Mouse (Mus musculus) embryonic facial prominence, embryonic 13.5 days (tissue): Measurements from ENCODE around the gene Stac3. TPM values are rescaled to one million over a fixed set of nuclear protein-coding genes. Genes with fewer than 3 reads are reported as not detected.

Experiments
- ATAC-seq: fragments of 200-750 bp; cut with Nextera tagmentation; 2 replicates; pipeline ENCODE4 v1.8.0; 2017; ENCODE audit warnings: low read depth; ENCODE audit not compliant: insufficient number of reproducible peaks, insufficient read depth, low FRiP score, low TSS enrichment
- H3K27ac ChIP-seq: fragments of 300-500 bp; sonication (generic); 2 replicates; pipeline ENCODE4 v1.5.1; 2015; ENCODE audit warnings: moderate library complexity, mild to moderate bottlenecking, inconsistent platforms
- H3K27me3 ChIP-seq: fragments of 300-500 bp; sonication (generic); 2 replicates; pipeline ENCODE4 v1.6.1; 2015; ENCODE audit warnings: mild to moderate bottlenecking, inconsistent platforms
- H3K36me3 ChIP-seq: fragments of 300-500 bp; sonication (generic); 2 replicates; pipeline ENCODE4 v1.6.1; 2015; ENCODE audit warnings: mild to moderate bottlenecking, inconsistent platforms
- H3K4me1 ChIP-seq: fragments of 300-500 bp; sonication (generic); 2 replicates; pipeline ENCODE4 v1.6.1; 2015; ENCODE audit warnings: inconsistent platforms
- H3K4me2 ChIP-seq: fragments of 300-500 bp; sonication (generic); 2 replicates; pipeline ENCODE4 v1.6.1; 2015; ENCODE audit warnings: moderate library complexity, mild to moderate bottlenecking, inconsistent platforms
- H3K4me3 ChIP-seq: fragments of 300-500 bp; sonication (generic); 2 replicates; pipeline ENCODE4 v1.5.1; 2015; ENCODE audit warnings: mild to moderate bottlenecking, inconsistent platforms
- H3K9ac ChIP-seq: fragments of 300-500 bp; sonication (generic); 2 replicates; pipeline ENCODE4 v1.6.1; 2015; ENCODE audit warnings: mild to moderate bottlenecking, inconsistent platforms
- H3K9me3 ChIP-seq: fragments of 300-500 bp; sonication (generic); 2 replicates; pipeline ENCODE4 v1.6.1; 2016; ENCODE audit warnings: inconsistent platforms
- WGBS: fragments of 180-500 bp; shearing (Covaris S2); methylation state at CpG from one replicate; pipeline ENCODE4 v1.1.7; 2015; ENCODE audit warnings: mixed read lengths; 5-methylcytosine and 5-hydroxymethylcytosine counted together
- polyA plus RNA-seq: library from polyadenylated mRNA; unstranded; fragments of >200 nt; fragmentation: Nextera tagmentation; extraction: Ambion mirVana; gene quantifications from 2 replicates; pipeline ENCODE4 v1.2.1, GENCODE M21; 2015

The Stac3 gene
- polyA plus RNA-seq, 1 experiment from 2014 or later: 2.0 TPM

DNA sequence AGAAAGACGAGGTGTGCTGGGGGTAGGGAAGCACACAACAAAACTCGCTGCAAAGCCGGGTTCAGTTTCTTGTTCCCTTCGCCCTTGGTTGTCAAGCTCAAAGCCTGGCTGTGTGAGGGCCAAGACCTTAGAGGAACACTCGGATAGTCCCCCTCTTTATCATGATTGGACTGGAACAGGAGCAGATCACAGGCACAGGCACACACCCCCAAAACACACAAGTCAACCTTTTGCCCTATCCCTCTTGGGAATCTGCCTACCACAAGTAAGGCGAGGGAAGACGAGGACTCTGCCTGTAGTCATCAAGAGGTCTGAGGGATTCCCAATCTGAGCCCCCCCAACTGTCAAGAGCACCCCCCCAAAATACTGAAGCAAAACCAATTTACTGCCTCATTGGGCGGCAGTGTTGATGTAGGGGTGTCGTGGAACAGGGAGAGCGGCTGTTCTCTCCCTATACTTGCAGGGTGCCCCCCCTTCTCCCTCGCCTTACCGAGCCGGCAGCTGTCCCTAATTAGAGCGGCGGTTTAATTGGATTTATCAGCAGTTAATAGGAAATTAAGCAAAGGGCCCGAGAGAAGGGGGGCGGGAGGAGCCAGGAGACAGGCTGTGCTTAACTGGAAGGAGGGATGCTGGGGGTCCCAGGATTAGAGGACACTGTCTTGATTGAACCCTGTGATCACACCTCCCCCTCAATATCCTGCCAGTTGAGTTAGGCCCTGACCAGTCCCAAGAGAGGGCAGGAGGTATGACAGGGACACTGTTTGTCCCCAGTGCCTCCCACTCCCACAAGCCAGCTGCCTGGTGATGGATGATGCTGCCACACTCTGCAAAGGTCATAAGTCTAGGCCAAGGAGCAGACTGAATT is 8.6 kb downstream of the Stac3 start:
- Histone ChIP-seq H3K4me1 (peaks cover 73% of the 10 kb centered on the region), H3K27me3 (peaks cover 85% of the 10 kb centered on the region), H3K9me3 (no peaks in the 10 kb centered on the region), H3K36me3 (peaks cover 16% of the 10 kb centered on the region; the same call in 1 of the 2 replicates), H3K9ac (no peak overlapping the region), H3K27ac (no peak overlapping the region), H3K4me3 (peak overlapping the region; percentile 43), H3K4me2 (peak overlapping the region; percentile 73)
- WGBS: 6% methylated on average over 17 of the region's 17 CpGs
- no peak for ATAC-seq

DNA sequence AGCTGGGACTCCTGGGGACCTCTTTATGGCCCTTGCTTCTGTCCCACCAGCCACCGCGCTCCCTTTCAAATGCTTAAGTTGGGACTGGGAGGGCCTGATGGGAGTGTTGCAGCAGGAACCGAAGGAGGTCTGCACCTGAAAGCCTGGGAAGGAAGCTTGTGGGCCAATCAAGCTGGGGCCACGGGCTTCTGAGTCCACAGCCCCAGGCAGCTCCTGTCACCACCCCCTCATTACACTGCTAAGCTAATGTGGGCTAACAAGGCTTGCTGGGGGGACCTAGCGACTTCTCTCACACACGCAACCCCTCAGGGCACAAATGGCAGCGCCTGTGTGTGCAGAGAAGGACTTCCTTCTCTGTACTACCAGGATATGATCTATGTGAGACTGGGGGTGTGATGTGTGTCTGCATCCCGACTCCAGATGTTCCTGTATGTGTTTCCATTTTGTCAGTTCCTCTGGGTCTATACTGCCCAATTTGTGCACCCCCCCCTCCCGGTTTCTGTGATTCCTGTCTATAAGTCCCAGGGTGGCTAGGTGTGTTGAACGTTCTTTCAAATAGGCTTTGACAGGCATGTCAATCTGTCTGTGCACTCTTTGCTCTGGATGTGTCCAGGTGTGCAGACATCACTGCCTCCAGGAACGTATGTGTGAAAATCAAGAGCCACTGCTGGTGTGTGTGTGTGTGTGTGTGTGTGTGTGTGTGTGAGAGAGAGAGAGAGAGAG is 9.6 kb downstream of the Stac3 start:
- Histone ChIP-seq H3K27ac (no peak overlapping the region), H3K4me3 (peak overlapping the region; percentile 51), H3K4me2 (peak overlapping the region; percentile 97), H3K9ac (peak overlapping the region; percentile 73; the same call in 1 of the 2 replicates), H3K36me3 (peaks cover 7% of the 10 kb centered on the region; the same call in 1 of the 2 replicates), H3K4me1 (peaks cover 81% of the 10 kb centered on the region), H3K9me3 (no peaks in the 10 kb centered on the region), H3K27me3 (peaks cover 95% of the 10 kb centered on the region)
- no peak for ATAC-seq
- WGBS: 8% methylated on average over 11 of the region's 11 CpGs

DNA sequence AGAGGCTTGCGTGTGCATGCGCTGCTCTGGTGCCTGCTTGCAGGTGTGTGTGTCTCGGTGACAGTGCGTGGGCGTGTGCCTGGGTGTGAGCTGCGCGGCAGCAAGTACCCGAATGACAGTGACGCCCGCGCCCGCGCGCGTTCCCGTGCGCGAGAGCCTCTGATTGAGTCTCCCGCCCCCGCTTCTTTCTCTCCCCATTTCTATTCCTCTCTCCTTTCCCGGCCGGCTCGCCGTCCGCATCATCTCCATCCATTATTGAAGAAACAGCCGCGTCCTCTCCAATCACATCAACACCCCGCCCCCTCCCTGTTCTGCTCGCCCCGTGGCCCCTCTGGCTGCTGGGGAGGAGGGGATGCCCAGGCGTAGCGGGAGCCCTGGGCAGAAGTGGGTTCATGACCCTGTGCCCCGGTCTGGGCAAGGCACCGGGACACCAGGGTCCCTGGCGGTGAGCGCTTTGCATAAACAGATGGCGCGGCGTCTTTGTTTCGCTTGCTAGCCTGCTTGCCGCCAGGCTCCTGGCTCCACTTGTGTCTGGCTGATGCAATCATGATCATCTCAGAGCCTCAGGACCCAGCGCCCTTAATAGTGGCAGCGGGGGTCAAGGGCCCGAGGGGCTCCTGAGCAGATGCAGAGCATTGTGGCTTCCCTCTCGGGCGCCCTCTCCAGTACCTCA is 10.3 kb downstream of the Stac3 start:
- Histone ChIP-seq H3K27ac (no peak overlapping the region), H3K9ac (peak overlapping the region; percentile 73), H3K4me2 (peak overlapping the region; percentile 97), H3K4me3 (peak overlapping the region; percentile 51), H3K27me3 (peaks cover 99% of the 10 kb centered on the region), H3K36me3 (0 out of 2 replicates have a peak, but pooled peaks cover under 1% of the 10 kb centered on the region), H3K4me1 (peaks cover 88% of the 10 kb centered on the region), H3K9me3 (no peaks in the 10 kb centered on the region)
- no peak for ATAC-seq
- under 1% methylated on average over 46 of the region's 46 CpGs for WGBS

GRCm38 (mm10) chr10:127512307-127512666 is 10.8 kb downstream of the Stac3 start:
- H3K4me3 ChIP-seq: peak overlapping the region; percentile 51
- no peak overlapping the region for H3K27ac ChIP-seq
- peaks cover 99% of the 10 kb centered on the region for H3K27me3 ChIP-seq
- peak overlapping the region; percentile 97 for H3K4me2 ChIP-seq
- peaks cover 93% of the 10 kb centered on the region for H3K4me1 ChIP-seq
- WGBS: under 1% methylated on average over 7 of the region's 7 CpGs
- H3K9ac ChIP-seq: peak overlapping the region; percentile 73
- ATAC-seq: no peak
- no peaks in the 10 kb centered on the region for H3K9me3 ChIP-seq
- 0 out of 2 replicates have a peak, but pooled peaks cover 1% of the 10 kb centered on the region for H3K36me3 ChIP-seq

- H3K4me2 ChIP-seq: peak overlapping the region; percentile 97
- H3K4me1 ChIP-seq: peaks cover 92% of the 10 kb centered on the region
- H3K27ac ChIP-seq: 0 out of 2 replicates have a peak overlapping the region, but pooled peaks have one; percentile 7
- peaks cover 7% of the 10 kb centered on the region for H3K36me3 ChIP-seq
- H3K4me3 ChIP-seq: peak overlapping the region; percentile 51
- peak; percentile 29 for ATAC-seq
- H3K27me3 ChIP-seq: peaks cover 99% of the 10 kb centered on the region
- WGBS: under 1% methylated on average over 27 of the region's 27 CpGs
- no peaks in the 10 kb centered on the region for H3K9me3 ChIP-seq
- peak overlapping the region; percentile 57 for H3K9ac ChIP-seq
Measured at GRCm38 (mm10) chr10:127512813-127513212, 11.3 kb downstream of the Stac3 start.

DNA sequence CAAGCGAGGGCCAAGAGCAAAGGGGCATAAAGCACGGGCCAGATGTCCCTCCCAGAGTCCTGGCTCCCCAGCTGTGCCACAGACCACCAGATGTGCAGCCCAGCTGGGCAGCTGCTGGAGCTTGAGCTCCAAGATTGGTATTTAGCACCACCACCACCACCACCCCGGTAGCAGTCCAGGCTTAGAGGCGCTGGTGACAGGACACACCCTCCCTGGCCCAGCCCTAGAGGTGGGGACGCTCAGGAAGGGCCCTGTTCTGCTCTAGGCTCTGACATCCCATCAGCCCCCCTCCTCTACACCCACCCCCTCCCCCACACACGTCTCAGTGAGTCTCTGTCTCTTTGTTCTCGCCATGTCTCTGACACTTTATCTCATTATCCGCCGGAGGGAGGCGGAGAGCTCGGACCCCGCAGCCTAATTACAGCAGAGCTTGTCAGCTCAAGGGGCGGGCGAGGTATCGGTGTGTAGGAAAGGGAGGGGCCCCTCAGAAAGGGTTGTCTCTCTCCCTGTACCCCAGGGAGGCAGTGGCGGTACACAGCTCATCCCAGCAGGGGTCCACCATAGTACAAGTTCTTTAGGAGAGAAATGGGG is 12.1 kb downstream of the Stac3 start:
- Histone ChIP-seq H3K27ac (0 out of 2 replicates have a peak overlapping the region, but pooled peaks have one; percentile 7), H3K36me3 (peaks cover 14% of the 10 kb centered on the region), H3K9me3 (no peaks in the 10 kb centered on the region), H3K27me3 (peaks cover 99% of the 10 kb centered on the region), H3K4me2 (peak overlapping the region; percentile 97), H3K9ac (peak overlapping the region; percentile 57), H3K4me1 (peaks cover 86% of the 10 kb centered on the region), H3K4me3 (peak overlapping the region; percentile 51)
- peak; percentile 17; the same call in 1 of the 2 replicates for ATAC-seq
- 1% methylated on average over 16 of the region's 16 CpGs for WGBS

DNA sequence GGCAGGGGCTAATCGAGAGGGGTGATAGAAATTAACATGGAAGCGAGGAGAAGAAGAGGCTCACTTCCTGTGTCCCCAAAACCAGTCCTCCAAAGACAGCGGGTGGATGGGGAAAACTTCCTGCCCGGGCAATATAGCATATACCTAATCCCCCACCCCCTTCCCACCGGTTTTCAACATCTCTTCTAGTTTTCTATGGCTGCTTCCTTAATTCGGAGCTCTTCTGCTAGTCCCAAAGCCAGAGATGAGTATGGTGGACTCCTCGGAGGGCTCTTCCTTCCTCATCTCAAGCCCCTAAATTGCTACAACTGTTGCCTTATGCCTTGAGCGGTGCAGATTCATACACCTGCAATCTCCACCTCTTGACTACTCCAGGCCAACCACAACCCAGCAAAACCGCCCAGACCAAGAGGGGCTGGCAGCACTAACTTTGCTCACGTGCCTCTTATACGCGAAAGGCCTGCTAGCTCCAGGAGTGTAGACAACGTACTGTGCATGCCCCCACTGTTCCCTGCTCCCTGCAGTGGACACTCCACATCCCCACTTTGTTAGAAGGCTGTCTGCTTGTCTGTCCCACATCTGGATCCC is 12.7 kb downstream of the Stac3 start:
- Histone ChIP-seq H3K9me3 (no peaks in the 10 kb centered on the region), H3K4me1 (peaks cover 80% of the 10 kb centered on the region)

DNA sequence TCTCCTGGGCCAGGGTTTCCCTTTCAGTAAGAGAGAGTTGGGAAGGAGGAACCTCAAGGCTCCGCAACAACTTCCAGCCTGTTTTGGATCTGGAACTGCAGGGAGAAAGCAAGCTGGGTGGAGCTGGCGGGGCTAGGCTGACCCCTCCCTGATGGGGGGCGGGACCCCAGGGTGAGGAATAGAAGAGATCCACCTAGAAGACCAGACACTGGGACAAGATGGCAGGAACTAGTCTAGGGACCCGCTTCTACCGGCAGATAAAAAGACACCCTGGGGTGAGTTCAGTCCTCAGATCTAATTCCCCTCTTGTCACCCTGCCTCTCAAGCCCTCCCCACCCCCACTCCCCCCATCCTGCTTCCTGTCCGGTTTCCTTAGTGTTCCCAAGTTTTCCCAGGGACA is 13.3 kb downstream of the Stac3 start, which contains the start of gene Ndufa4l2:
Ndufa4l2 (plus strand) TSS at position 204 of the 400 bp plus-strand sequence.
- no peak within 1 kb of the TSS for H3K9ac ChIP-seq
- 8% methylated on average over 6 of the region's 6 CpGs for WGBS
- no peak for ATAC-seq
- peak within 1 kb of the TSS; percentile 51 for H3K4me3 ChIP-seq
- peak within 1 kb of the TSS; percentile 97 for H3K4me2 ChIP-seq
- H3K27ac ChIP-seq: no peak within 1 kb of the TSS
- peaks cover 75% of the 10 kb centered on the region for H3K4me1 ChIP-seq
- H3K27me3 ChIP-seq: peaks cover 88% of the 10 kb centered on the region
- peaks cover 26% of the 10 kb centered on the region for H3K36me3 ChIP-seq
- H3K9me3 ChIP-seq: no peaks in the 10 kb centered on the region

More for the DNA sequence above, 12.7 kb downstream of the Stac3 start:
- H3K4me3 ChIP-seq: peak overlapping the region; percentile 51; the same call in 1 of the 2 replicates
- WGBS: 9% methylated on average over 13 of the region's 13 CpGs
- peaks cover 94% of the 10 kb centered on the region for H3K27me3 ChIP-seq
- H3K27ac ChIP-seq: no peak overlapping the region
- H3K4me2 ChIP-seq: peak overlapping the region; percentile 97
- no peak overlapping the region for H3K9ac ChIP-seq
- ATAC-seq: no peak
- H3K36me3 ChIP-seq: peaks cover 21% of the 10 kb centered on the region

DNA sequence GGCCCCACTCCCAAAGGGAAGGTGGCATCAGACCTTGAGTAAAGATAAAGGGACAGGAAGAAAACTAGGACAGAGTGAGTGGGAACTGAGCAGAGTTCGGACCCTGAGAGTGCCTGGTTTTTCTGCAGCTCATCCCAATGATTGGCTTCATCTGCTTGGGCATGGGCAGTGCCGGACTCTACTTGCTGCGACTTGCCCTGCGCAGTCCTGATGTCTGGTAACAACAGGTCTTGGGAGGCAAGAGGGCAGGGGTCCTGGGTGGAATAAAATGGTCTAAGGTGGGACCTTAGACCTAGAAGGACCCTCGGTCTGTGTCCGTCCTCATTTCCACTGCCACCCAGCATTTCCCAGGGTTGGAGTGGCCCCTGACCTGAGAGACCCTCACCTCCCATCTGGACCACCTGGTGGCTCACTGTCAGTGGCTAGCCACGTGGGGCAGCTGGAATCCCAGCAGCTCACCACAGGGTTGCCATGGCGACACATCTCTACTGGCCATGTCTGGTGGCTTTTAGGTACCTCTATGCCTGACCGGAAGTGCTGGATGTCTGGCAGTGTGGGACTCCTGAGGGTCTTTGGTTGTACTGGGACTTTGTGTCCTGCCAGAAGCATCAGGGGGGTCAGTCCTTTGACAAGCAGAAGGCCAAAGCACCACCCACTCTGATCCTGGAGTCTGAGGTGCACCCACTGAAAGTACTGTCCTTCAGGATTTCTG is 13.9 kb downstream of the Stac3 start:
- Histone ChIP-seq H3K9me3 (no peaks in the 10 kb centered on the region), H3K4me3 (peak overlapping the region; percentile 17), H3K4me2 (peak overlapping the region; percentile 97), H3K9ac (no peak overlapping the region), H3K27ac (no peak overlapping the region), H3K36me3 (peaks cover 33% of the 10 kb centered on the region), H3K27me3 (peaks cover 82% of the 10 kb centered on the region), H3K4me1 (peaks cover 70% of the 10 kb centered on the region)
- 27% methylated on average over 9 of the region's 9 CpGs for WGBS
- no peak for ATAC-seq

DNA sequence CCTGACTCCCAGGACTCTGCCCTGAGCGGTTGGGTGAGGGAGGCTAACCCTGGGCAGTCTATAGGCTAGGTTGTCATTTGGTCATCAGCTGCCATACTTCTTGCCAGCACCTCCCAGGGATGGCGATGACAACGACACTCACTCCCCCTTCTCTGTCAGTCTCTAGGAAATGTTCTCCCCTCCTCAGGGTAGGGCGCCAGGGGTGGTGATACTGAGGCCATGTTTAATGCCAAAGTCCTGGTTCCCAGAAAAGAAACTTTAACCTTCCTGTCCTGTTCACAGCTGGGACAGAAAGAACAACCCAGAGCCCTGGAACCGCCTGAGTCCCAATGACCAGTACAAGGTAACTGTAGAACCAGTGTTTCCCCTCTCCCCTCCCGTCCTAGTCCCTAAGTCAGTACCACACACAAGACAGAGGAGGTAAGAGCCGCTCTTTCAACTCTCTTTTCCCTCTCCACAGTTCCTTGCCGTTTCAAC is 14.5 kb downstream of the Stac3 start:
- 0 out of 2 replicates have a peak overlapping the region, but pooled peaks have one; percentile 51 for H3K27ac ChIP-seq
- H3K27me3 ChIP-seq: peaks cover 80% of the 10 kb centered on the region
- ATAC-seq: no peak

More for the DNA sequence above, 14.5 kb downstream of the Stac3 start:
- Histone ChIP-seq H3K9ac (peak overlapping the region; percentile 52), H3K4me1 (peaks cover 70% of the 10 kb centered on the region), H3K4me3 (peak overlapping the region; percentile 20), H3K4me2 (peak overlapping the region; percentile 97), H3K9me3 (no peaks in the 10 kb centered on the region), H3K36me3 (peaks cover 37% of the 10 kb centered on the region)
- WGBS: 20% methylated on average over 8 of the region's 8 CpGs
